Mouse (Mus musculus): Measurements from ENCODE around the gene Dmgdh.

Gene Dmgdh

GRCm38 (mm10) chr13:93674131-93674561, at the start of gene Dmgdh, which contains the start of gene Bhmt2:
Gene Dmgdh (plus strand): TSS chr13:93674433.
Gene Bhmt2 (minus strand): TSS chr13:93674302.
- DNase-seq (ENCODE audit: low read depth, low spot score): no peak

- no peak for DNase-seq (ENCODE audit: low read depth, low spot score)
Observed at GRCm38 (mm10) chr13:93628861-93629260, 45.4 kb upstream of the Dmgdh start.

GRCm38 (mm10) chr13:93630941-93631705, 43.1 kb upstream of the Dmgdh start:
- no peak for DNase-seq (ENCODE audit: low read depth, low spot score)

GRCm38 (mm10) chr13:93632927-93633326, 41.3 kb upstream of the Dmgdh start:
- DNase-seq (ENCODE audit: low read depth, low spot score): no peak

- no peak for DNase-seq (ENCODE audit: low read depth, low spot score)
Observed at GRCm38 (mm10) chr13:93636561-93636960, 37.7 kb upstream of the Dmgdh start.

GRCm38 (mm10) chr13:93637282-93638245, 36.7 kb upstream of the Dmgdh start, which contains the start of gene Bhmt:
Gene Bhmt (minus strand): TSS chr13:93637961.
- DNase-seq (ENCODE audit: low read depth, low spot score): no peak

GRCm38 (mm10) chr13:93639636-93640035, 34.6 kb upstream of the Dmgdh start:
- no peak for DNase-seq (ENCODE audit: low read depth, low spot score)

GRCm38 (mm10) chr13:93648387-93649130, 25.7 kb upstream of the Dmgdh start:
- DNase-seq (ENCODE audit: low read depth, low spot score): no peak

- no peak for DNase-seq (ENCODE audit: low read depth, low spot score)
Observed at GRCm38 (mm10) chr13:93653382-93653781, 20.9 kb upstream of the Dmgdh start.

GRCm38 (mm10) chr13:93657941-93658340, 16.3 kb upstream of the Dmgdh start:
- DNase-seq (ENCODE audit: low read depth, low spot score): no peak

GRCm38 (mm10) chr13:93667586-93667985, 6.6 kb upstream of the Dmgdh start:
- no peak for DNase-seq (ENCODE audit: low read depth, low spot score)

GRCm38 (mm10) chr13:93672371-93672770, 1.9 kb upstream of the Dmgdh start:
- DNase-seq (ENCODE audit: low read depth, low spot score): no peak

GRCm38 (mm10) chr13:93673296-93673695, 937 bp upstream of the Dmgdh start:
- DNase-seq (ENCODE audit: low read depth, low spot score): no peak

GRCm38 (mm10) chr13:93676864-93677263, 2.6 kb downstream of the Dmgdh start:
- no peak for DNase-seq (ENCODE audit: low read depth, low spot score)

- no peak for DNase-seq (ENCODE audit: low read depth, low spot score)
Observed at GRCm38 (mm10) chr13:93683336-93683735, 9.1 kb downstream of the Dmgdh start.

- DNase-seq (ENCODE audit: low read depth, low spot score): no peak
Observed at GRCm38 (mm10) chr13:93685226-93685625, 11.0 kb downstream of the Dmgdh start.

GRCm38 (mm10) chr13:93687321-93687720, 13.1 kb downstream of the Dmgdh start:
- DNase-seq (ENCODE audit: low read depth, low spot score): no peak

GRCm38 (mm10) chr13:93689566-93689965, 15.3 kb downstream of the Dmgdh start:
- no peak for DNase-seq (ENCODE audit: low read depth, low spot score)

GRCm38 (mm10) chr13:93690821-93691220, 16.6 kb downstream of the Dmgdh start:
- no peak for DNase-seq (ENCODE audit: low read depth, low spot score)

- no peak for DNase-seq (ENCODE audit: low read depth, low spot score)
Observed at GRCm38 (mm10) chr13:93698866-93699265, 24.6 kb downstream of the Dmgdh start.

GRCm38 (mm10) chr13:93705697-93706096, 31.5 kb downstream of the Dmgdh start:
- DNase-seq (ENCODE audit: low read depth, low spot score): no peak

- DNase-seq (ENCODE audit: low read depth, low spot score): no peak
Observed at GRCm38 (mm10) chr13:93707271-93707670, 33.0 kb downstream of the Dmgdh start.

All from brain, embryonic 18.5 days (tissue).